Mouse (Mus musculus): ENCODE measurements around the gene Bmp4. TPM values are rescaled to one million over a fixed set of nuclear protein-coding genes. Genes with fewer than 3 reads are reported as not detected.

Bmp4 gene
- polyA plus RNA-seq (2015; fragmentation: Nextera tagmentation; extraction: Ambion mirVana): 30.9 and 42.4 TPM in 2 replicates

GRCm38 (mm10) chr14:46390249-46390775 lies at the start of gene Bmp4:
Gene Bmp4, minus strand, starts transcription at chr14:46390669.
- Histone ChIP-seq H3K27ac (peak within 1 kb of the TSS; percentile 30), H3K27me3 (peaks cover 28% of the 10 kb centered on the region), H3K9ac (peak within 1 kb of the TSS; percentile 44; the same call in 1 of the 2 replicates), H3K4me3 (peak within 1 kb of the TSS; percentile 61), H3K9me3 (no peaks in the 10 kb centered on the region), H3K4me2 (peak within 1 kb of the TSS; percentile 85), H3K4me1 (peaks cover 40% of the 10 kb centered on the region), H3K36me3 (no peaks in the 10 kb centered on the region)
- 0 out of 2 replicates have a peak, but pooled peaks have one; percentile 15 for ATAC-seq (ENCODE audit: insufficient number of reproducible peaks, low FRiP score, low TSS enrichment, low read depth)
- 3% methylated on average over 25 of the region's 26 CpGs for WGBS

GRCm38 (mm10) chr14:46439461-46440048 lies 49.1 kb upstream of the Bmp4 start:
- Histone ChIP-seq H3K36me3 (no peaks in the 10 kb centered on the region), H3K27me3 (no peaks in the 10 kb centered on the region), H3K4me1 (peaks cover 10% of the 10 kb centered on the region), H3K9ac (no peak overlapping the region), H3K9me3 (no peaks in the 10 kb centered on the region), H3K27ac (no peak overlapping the region), H3K4me2 (no peak overlapping the region), H3K4me3 (no peak overlapping the region)
- WGBS: 75% methylated on average over 5 of the region's 5 CpGs
- no peak for ATAC-seq (ENCODE audit: insufficient number of reproducible peaks, low FRiP score, low TSS enrichment, low read depth)

GRCm38 (mm10) chr14:46436471-46437090 lies 46.1 kb upstream of the Bmp4 start:
- Histone ChIP-seq H3K36me3 (no peaks in the 10 kb centered on the region), H3K9ac (no peak overlapping the region), H3K27me3 (no peaks in the 10 kb centered on the region), H3K4me3 (peak overlapping the region; percentile 9; the same call in 1 of the 2 replicates), H3K27ac (peak overlapping the region; percentile 54; the same call in 1 of the 2 replicates), H3K4me2 (peak overlapping the region; percentile 24; the same call in 1 of the 2 replicates), H3K4me1 (peaks cover 10% of the 10 kb centered on the region), H3K9me3 (no peaks in the 10 kb centered on the region)
- peak; percentile 55; the same call in 1 of the 2 replicates for ATAC-seq (ENCODE audit: insufficient number of reproducible peaks, low FRiP score, low TSS enrichment, low read depth)
- WGBS: 7% methylated on average over 9 of the region's 9 CpGs

GRCm38 (mm10) chr14:46430231-46430630 lies 39.8 kb upstream of the Bmp4 start:
- H3K4me1 ChIP-seq: no peaks in the 10 kb centered on the region
- H3K27ac ChIP-seq: no peak overlapping the region
- H3K9ac ChIP-seq: no peak overlapping the region
- 73% methylated on average over 5 of the region's 5 CpGs for WGBS
- H3K36me3 ChIP-seq: no peaks in the 10 kb centered on the region
- no peak overlapping the region for H3K4me2 ChIP-seq
- no peak overlapping the region for H3K4me3 ChIP-seq
- H3K9me3 ChIP-seq: no peaks in the 10 kb centered on the region
- no peak for ATAC-seq (ENCODE audit: insufficient number of reproducible peaks, low FRiP score, low TSS enrichment, low read depth)
- no peaks in the 10 kb centered on the region for H3K27me3 ChIP-seq

GRCm38 (mm10) chr14:46427251-46427650 lies 36.8 kb upstream of the Bmp4 start:
- WGBS: 88% methylated on average over 13 of the region's 13 CpGs
- no peaks in the 10 kb centered on the region for H3K36me3 ChIP-seq
- H3K9ac ChIP-seq: no peak overlapping the region
- no peaks in the 10 kb centered on the region for H3K4me1 ChIP-seq
- no peak overlapping the region for H3K4me3 ChIP-seq
- ATAC-seq (ENCODE audit: insufficient number of reproducible peaks, low FRiP score, low TSS enrichment, low read depth): no peak
- no peaks in the 10 kb centered on the region for H3K27me3 ChIP-seq
- H3K27ac ChIP-seq: no peak overlapping the region
- no peaks in the 10 kb centered on the region for H3K9me3 ChIP-seq
- no peak overlapping the region for H3K4me2 ChIP-seq

GRCm38 (mm10) chr14:46421823-46422222 lies 31.4 kb upstream of the Bmp4 start:
- Histone ChIP-seq H3K27me3 (no peaks in the 10 kb centered on the region), H3K4me3 (no peak overlapping the region), H3K9me3 (no peaks in the 10 kb centered on the region), H3K4me2 (no peak overlapping the region), H3K27ac (no peak overlapping the region), H3K9ac (no peak overlapping the region), H3K4me1 (0 out of 2 replicates have a peak, but pooled peaks cover 2% of the 10 kb centered on the region), H3K36me3 (no peaks in the 10 kb centered on the region)
- WGBS: 70% methylated on average over 3 of the region's 3 CpGs
- no peak for ATAC-seq (ENCODE audit: insufficient number of reproducible peaks, low FRiP score, low TSS enrichment, low read depth)

GRCm38 (mm10) chr14:46419269-46419668 lies 28.8 kb upstream of the Bmp4 start:
- H3K4me2 ChIP-seq: no peak overlapping the region
- H3K4me1 ChIP-seq: 0 out of 2 replicates have a peak, but pooled peaks cover 2% of the 10 kb centered on the region
- no peaks in the 10 kb centered on the region for H3K36me3 ChIP-seq
- no peak overlapping the region for H3K4me3 ChIP-seq
- 42% methylated on average over 11 of the region's 11 CpGs for WGBS
- ATAC-seq (ENCODE audit: insufficient number of reproducible peaks, low FRiP score, low TSS enrichment, low read depth): no peak
- H3K9ac ChIP-seq: no peak overlapping the region
- no peaks in the 10 kb centered on the region for H3K27me3 ChIP-seq
- H3K9me3 ChIP-seq: no peaks in the 10 kb centered on the region
- no peak overlapping the region for H3K27ac ChIP-seq

GRCm38 (mm10) chr14:46418371-46419097 lies 28.1 kb upstream of the Bmp4 start:
- H3K27ac ChIP-seq: no peak overlapping the region
- ATAC-seq (ENCODE audit: insufficient number of reproducible peaks, low FRiP score, low TSS enrichment, low read depth): no peak
- no peaks in the 10 kb centered on the region for H3K9me3 ChIP-seq
- no peaks in the 10 kb centered on the region for H3K36me3 ChIP-seq
- no peak overlapping the region for H3K4me2 ChIP-seq
- H3K27me3 ChIP-seq: no peaks in the 10 kb centered on the region
- H3K4me1 ChIP-seq: 0 out of 2 replicates have a peak, but pooled peaks cover 2% of the 10 kb centered on the region
- WGBS: 69% methylated on average over 15 of the region's 15 CpGs
- no peak overlapping the region for H3K4me3 ChIP-seq
- no peak overlapping the region for H3K9ac ChIP-seq

- no peak overlapping the region for H3K9ac ChIP-seq
- H3K36me3 ChIP-seq: no peaks in the 10 kb centered on the region
- H3K4me1 ChIP-seq: no peaks in the 10 kb centered on the region
- no peak overlapping the region for H3K4me3 ChIP-seq
- WGBS: 79% methylated on average over 7 of the region's 7 CpGs
- H3K9me3 ChIP-seq: no peaks in the 10 kb centered on the region
- H3K27me3 ChIP-seq: no peaks in the 10 kb centered on the region
- H3K27ac ChIP-seq: no peak overlapping the region
- no peak for ATAC-seq (ENCODE audit: insufficient number of reproducible peaks, low FRiP score, low TSS enrichment, low read depth)
- no peak overlapping the region for H3K4me2 ChIP-seq
Observed at GRCm38 (mm10) chr14:46412497-46413000, 22.1 kb upstream of the Bmp4 start.

GRCm38 (mm10) chr14:46410557-46411120 lies 20.2 kb upstream of the Bmp4 start:
- WGBS: 62% methylated on average over 4 of the region's 4 CpGs

GRCm38 (mm10) chr14:46409016-46409415 lies 18.5 kb upstream of the Bmp4 start:
- no peaks in the 10 kb centered on the region for H3K4me1 ChIP-seq
- no peaks in the 10 kb centered on the region for H3K9me3 ChIP-seq
- H3K27me3 ChIP-seq: no peaks in the 10 kb centered on the region
- no peak overlapping the region for H3K4me3 ChIP-seq
- no peak overlapping the region for H3K4me2 ChIP-seq
- 71% methylated on average over 10 of the region's 10 CpGs for WGBS
- ATAC-seq (ENCODE audit: insufficient number of reproducible peaks, low FRiP score, low TSS enrichment, low read depth): no peak
- H3K27ac ChIP-seq: no peak overlapping the region
- H3K36me3 ChIP-seq: no peaks in the 10 kb centered on the region
- no peak overlapping the region for H3K9ac ChIP-seq

More at GRCm38 (mm10) chr14:46410557-46411120, 20.2 kb upstream of the Bmp4 start:
- no peaks in the 10 kb centered on the region for H3K9me3 ChIP-seq
- H3K4me3 ChIP-seq: no peak overlapping the region
- ATAC-seq (ENCODE audit: insufficient number of reproducible peaks, low FRiP score, low TSS enrichment, low read depth): no peak
- no peaks in the 10 kb centered on the region for H3K4me1 ChIP-seq
- H3K36me3 ChIP-seq: no peaks in the 10 kb centered on the region
- no peak overlapping the region for H3K9ac ChIP-seq
- H3K27ac ChIP-seq: no peak overlapping the region
- no peaks in the 10 kb centered on the region for H3K27me3 ChIP-seq
- no peak overlapping the region for H3K4me2 ChIP-seq

All from limb, embryonic 15.5 days (tissue).